Mouse (Mus musculus) hindbrain, embryonic 11.5 days (tissue): ENCODE measurements around the gene Tmem243. TPM values are rescaled to one million over a fixed set of nuclear protein-coding genes. Genes with fewer than 3 reads are reported as not detected.
A peak's percentile ranks its signal among the peaks of the same experiment; 100 is the strongest.

Source experiments
- ATAC-seq: fragments of 200-750 bp; cut with Nextera tagmentation; 2 replicates; pipeline ENCODE4 v1.8.0; 2017; ENCODE audit warnings: mild to moderate bottlenecking, moderate TSS enrichment, moderate library complexity; ENCODE audit not compliant: low FRiP score
- DNase-seq: peaks from one replicate; pipeline ENCODE4 v3.0.0-alpha.2; 2015; ENCODE audit warnings: low spot score
- H3K27ac ChIP-seq: fragments of 300-500 bp; sonication (generic); 2 replicates; pipeline ENCODE4 v1.5.1; 2014; ENCODE audit warnings: mild to moderate bottlenecking, low read depth, low read length
- H3K27me3 ChIP-seq: fragments of 300-500 bp; sonication (generic); 2 replicates; pipeline ENCODE4 v1.6.1; 2014; ENCODE audit warnings: mild to moderate bottlenecking, low read length, moderate library complexity, mixed read lengths; ENCODE audit not compliant: control insufficient read depth, insufficient read depth
- H3K36me3 ChIP-seq: fragments of 300-500 bp; sonication (generic); 2 replicates; pipeline ENCODE4 v1.6.1; 2014; ENCODE audit warnings: mild to moderate bottlenecking, low read length, moderate library complexity, mixed read lengths; ENCODE audit not compliant: control insufficient read depth, insufficient read depth
- H3K4me1 ChIP-seq: fragments of 300-500 bp; sonication (generic); replicated peaks from 2 replicates; pipeline ENCODE4 v1.6.1; 2014; ENCODE audit warnings: low read length, mixed read lengths; ENCODE audit not compliant: control insufficient read depth, insufficient read depth
- H3K4me2 ChIP-seq: fragments of 300-500 bp; sonication (generic); replicated peaks from 2 replicates; pipeline ENCODE4 v1.6.1; 2014; ENCODE audit warnings: mild to moderate bottlenecking, low read depth, low read length
- H3K4me3 ChIP-seq: fragments of 300-500 bp; sonication (generic); 2 replicates; pipeline ENCODE4 v1.5.1; 2014; ENCODE audit warnings: low read depth, low read length
- H3K9ac ChIP-seq: fragments of 300-500 bp; sonication (generic); 2 replicates; pipeline ENCODE4 v1.6.1; 2014; ENCODE audit warnings: low read depth, low read length
- H3K9me3 ChIP-seq: fragments of 300-500 bp; sonication (generic); 2 replicates; pipeline ENCODE4 v1.6.1; 2016; ENCODE audit warnings: low read length; ENCODE audit not compliant: control insufficient read depth
- WGBS: fragments of 180-500 bp; shearing (Covaris S2); extraction: QIAGEN DNeasy Blood & Tissue Kit; methylation state at CpG from one replicate; pipeline ENCODE4 v1.1.7; 2014; 5-methylcytosine and 5-hydroxymethylcytosine counted together
- polyA plus RNA-seq: library from polyadenylated mRNA; unstranded; fragments of >200 nt; fragmentation: Nextera tagmentation; extraction: Ambion mirVana; gene quantifications from 2 replicates; pipeline ENCODE4 v1.2.1, GENCODE M21; 2014

Tmem243 gene
- 21.2 and 23.9 TPM in 2 replicates for polyA plus RNA-seq

DNA sequence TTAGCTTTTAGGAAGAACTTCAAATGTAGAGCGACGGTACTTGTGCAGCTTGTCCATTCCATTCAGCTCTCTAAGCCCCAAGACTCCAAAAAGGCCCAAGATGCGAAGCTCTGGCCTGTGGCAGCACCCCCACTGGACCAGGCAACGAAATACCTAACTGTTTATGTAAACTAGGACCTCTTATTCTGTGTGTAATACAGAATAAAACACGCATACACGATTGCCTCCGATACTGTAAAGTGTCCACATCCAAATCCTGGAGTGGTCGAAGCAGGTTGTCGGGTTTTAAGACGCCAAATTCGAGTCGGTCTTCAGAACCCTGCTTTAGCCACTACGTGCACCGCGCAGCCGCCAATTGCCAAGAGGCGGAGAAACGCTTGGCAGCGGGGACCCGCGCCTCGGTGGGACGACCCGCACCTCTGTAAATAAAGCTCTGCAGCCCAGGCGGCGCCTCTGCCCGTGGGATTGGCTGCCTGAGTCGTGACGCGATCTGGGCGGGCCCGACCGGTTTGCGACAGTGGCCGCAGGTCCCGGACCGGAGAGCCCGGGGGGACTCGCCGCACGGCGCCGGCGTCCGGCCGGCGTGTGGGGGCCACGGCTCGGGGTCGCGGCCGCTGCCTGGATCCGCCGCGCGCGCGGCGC, at the start of gene Tmem243:
Tmem243 (plus strand) TSS at position 462 of the 642 bp plus-strand sequence.
- under 1% methylated on average over 59 of the region's 59 CpGs for WGBS
- ATAC-seq = peak; percentile 99
- H3K27ac ChIP-seq = 0 out of 2 replicates have a peak within 1 kb of the TSS, but pooled peaks have one; percentile 42

DNA sequence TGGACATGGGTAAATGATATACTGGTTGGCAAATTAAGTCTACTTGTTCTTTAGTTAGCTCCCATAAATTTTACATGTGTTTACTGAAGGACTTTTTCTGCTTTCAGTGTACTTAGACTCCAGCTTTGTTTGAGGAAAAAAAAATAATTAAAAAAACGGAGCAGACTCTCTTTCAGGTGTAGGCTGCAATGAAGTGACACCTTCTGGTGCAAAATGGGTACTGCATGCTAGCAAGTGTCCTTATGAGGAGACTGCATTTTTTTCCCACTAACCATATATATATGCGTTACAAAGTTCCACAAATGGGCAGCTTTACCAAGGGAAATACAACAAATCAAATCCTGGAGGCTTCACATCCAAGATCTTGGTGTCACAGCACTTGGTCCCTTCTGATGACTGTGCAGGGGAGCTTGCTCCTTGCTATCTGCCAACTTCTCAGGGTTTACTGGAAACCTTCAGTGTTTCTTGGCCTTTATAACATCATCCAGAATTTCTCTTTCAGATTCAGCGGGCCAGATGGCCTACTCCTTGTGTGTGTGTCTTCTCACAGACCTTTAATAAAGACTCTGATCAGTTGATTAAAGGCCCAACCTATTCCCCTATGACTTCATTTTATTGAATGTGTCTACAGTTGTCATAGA, 44.3 kb upstream of the Tmem243 start:
- H3K9me3 ChIP-seq = no peaks in the 10 kb centered on the region
- no peaks in the 10 kb centered on the region for H3K27me3 ChIP-seq
- no peak overlapping the region for H3K27ac ChIP-seq
- DNase-seq = peak; percentile 66
- no peak overlapping the region for H3K4me3 ChIP-seq
- no peaks in the 10 kb centered on the region for H3K36me3 ChIP-seq
- H3K4me2 ChIP-seq = no peak overlapping the region
- WGBS = 37% methylated on average over 3 of the region's 3 CpGs
- ATAC-seq = peak; percentile 68; the same call in 1 of the 2 replicates
- no peak overlapping the region for H3K9ac ChIP-seq
- no peaks in the 10 kb centered on the region for H3K4me1 ChIP-seq

More for the DNA sequence above, at the start of gene Tmem243:
- no peaks in the 10 kb centered on the region for H3K36me3 ChIP-seq
- H3K4me3 ChIP-seq = peak within 1 kb of the TSS; percentile 87
- DNase-seq = peak; percentile 91
- H3K27me3 ChIP-seq = no peaks in the 10 kb centered on the region; the same call in 1 of the 2 replicates
- H3K9ac ChIP-seq = peak within 1 kb of the TSS; percentile 77
- no peaks in the 10 kb centered on the region for H3K9me3 ChIP-seq
- peak within 1 kb of the TSS; percentile 85 for H3K4me2 ChIP-seq
- H3K4me1 ChIP-seq = peaks cover 4% of the 10 kb centered on the region; the same call in 1 of the 2 replicates

DNA sequence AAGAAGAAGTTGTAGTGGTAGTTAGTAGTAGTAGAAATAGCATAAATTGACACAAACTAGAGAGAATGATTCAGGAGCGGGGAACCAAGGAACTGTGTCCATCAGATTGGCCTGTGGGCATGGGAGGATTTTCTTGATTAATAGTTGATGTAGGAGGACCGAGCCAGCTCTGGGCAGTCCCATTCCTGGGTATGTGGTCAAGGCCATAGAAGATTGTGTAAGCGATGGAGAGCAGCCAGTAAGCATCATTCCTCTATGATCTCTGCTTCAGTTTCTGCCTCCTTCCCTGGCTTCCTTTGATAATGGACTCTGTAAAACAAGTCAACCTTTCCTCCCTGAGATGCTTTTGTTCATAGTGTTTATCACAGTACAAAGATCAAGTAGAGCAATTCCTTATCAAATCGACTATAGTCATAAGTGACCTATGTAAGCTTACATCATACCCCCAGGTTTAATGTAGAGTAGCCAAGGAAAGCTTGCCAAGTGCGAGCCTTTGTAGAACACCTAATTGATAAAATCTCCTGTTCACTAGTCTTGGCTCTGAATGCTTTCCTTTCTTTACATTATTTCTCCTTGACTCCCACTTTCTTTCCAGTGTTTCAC, 43.1 kb upstream of the Tmem243 start:
- H3K9ac ChIP-seq = no peak overlapping the region
- H3K27me3 ChIP-seq = no peaks in the 10 kb centered on the region
- no peaks in the 10 kb centered on the region for H3K4me1 ChIP-seq
- no peak overlapping the region for H3K27ac ChIP-seq
- DNase-seq = no peak
- no peaks in the 10 kb centered on the region for H3K9me3 ChIP-seq
- 94% methylated on average over 5 of the region's 5 CpGs for WGBS
- no peak overlapping the region for H3K4me3 ChIP-seq
- no peak overlapping the region for H3K4me2 ChIP-seq
- ATAC-seq = no peak
- H3K36me3 ChIP-seq = no peaks in the 10 kb centered on the region

DNA sequence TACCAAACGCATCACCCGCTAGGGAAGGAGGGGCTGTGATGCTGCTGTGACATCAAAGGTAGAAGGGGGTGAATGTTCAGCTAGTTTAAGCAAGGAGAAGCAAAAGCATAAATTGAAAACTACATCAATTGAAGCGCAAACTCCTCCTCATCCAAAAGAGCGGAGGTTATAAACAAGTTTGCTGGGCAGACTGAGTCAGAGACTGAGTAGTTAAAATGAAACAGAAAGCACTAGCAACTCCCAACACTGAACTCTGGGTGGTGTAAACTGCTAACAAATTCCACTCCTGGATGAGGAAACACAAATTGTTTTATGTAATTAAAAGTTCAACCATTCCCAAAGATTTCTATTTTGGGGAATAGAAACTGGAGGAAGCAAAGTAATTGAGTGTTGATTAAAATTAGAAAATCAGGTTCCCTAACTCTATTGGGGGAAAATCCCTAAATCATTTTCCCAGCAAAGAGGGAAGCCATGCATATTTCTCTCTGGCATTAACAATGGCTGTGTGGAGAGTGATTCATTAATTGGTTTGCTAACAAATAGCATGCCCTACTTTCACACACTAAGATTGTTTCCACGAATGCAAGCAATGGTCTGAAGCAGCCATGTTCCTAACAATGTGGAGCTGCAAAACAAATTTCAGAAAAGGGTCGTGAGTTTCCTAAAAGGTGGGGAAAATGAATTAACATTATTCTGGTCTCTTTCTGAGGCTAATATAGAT, 41.0 kb upstream of the Tmem243 start:
- Histone ChIP-seq H3K4me3 (no peak overlapping the region), H3K27me3 (no peaks in the 10 kb centered on the region), H3K9me3 (no peaks in the 10 kb centered on the region), H3K9ac (no peak overlapping the region), H3K4me2 (no peak overlapping the region), H3K27ac (no peak overlapping the region), H3K36me3 (no peaks in the 10 kb centered on the region), H3K4me1 (no peaks in the 10 kb centered on the region)
- no peak for DNase-seq
- ATAC-seq = no peak
- 78% methylated on average over 6 of the region's 6 CpGs for WGBS

DNA sequence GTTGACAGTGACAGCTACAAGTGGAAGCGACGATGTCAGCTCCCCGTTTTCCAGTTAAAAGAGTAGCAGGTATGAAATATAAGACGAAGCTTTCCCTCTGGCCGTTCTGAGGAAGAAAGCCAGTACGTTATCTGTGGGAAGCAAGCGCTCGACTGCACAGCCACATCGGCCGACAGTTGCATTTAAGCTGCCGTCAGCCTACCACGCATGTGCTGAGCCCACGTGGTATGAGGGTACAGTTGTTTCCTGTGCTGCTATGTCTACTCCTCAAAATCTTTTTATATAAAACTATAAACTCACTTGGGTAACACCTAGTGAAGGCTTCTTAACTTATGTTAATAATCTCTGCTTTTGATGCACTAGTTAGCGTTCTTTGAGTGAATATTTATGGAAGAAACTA, 40.2 kb upstream of the Tmem243 start:
- Histone ChIP-seq H3K36me3 (no peaks in the 10 kb centered on the region), H3K4me2 (no peak overlapping the region), H3K27ac (no peak overlapping the region), H3K4me3 (no peak overlapping the region), H3K4me1 (no peaks in the 10 kb centered on the region), H3K27me3 (no peaks in the 10 kb centered on the region), H3K9me3 (no peaks in the 10 kb centered on the region), H3K9ac (no peak overlapping the region)
- DNase-seq (no peak), ATAC-seq (no peak)
- whole genome bisulfite sequencing = 92% methylated on average over 14 of the region's 14 CpGs

DNA sequence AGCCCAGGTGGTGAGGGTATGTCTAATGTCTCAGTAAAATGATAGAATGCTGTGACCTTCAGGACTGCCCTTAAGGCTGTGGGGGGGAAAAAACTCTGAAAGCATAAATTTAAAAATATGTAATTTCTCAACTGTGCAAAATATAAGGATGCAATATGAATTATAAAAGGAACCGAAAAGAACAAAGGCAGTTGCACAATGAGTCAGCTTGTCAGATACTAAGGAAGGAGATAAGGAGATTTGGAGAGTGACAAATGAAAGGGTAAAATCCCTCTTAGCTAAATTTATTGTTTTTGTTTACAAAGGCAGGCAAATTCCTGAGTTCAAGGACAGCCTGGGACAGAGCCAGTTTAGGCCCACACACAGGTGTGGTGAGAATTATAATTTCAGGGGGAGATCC, 36.3 kb upstream of the Tmem243 start:
- H3K4me1 ChIP-seq = no peaks in the 10 kb centered on the region
- no peak overlapping the region for H3K4me2 ChIP-seq
- 91% methylated on average over 1 of the region's 1 CpGs for WGBS
- no peaks in the 10 kb centered on the region for H3K9me3 ChIP-seq
- H3K4me3 ChIP-seq = no peak overlapping the region
- no peak overlapping the region for H3K9ac ChIP-seq
- DNase-seq = no peak
- no peaks in the 10 kb centered on the region for H3K36me3 ChIP-seq
- no peaks in the 10 kb centered on the region for H3K27me3 ChIP-seq
- H3K27ac ChIP-seq = no peak overlapping the region
- no peak for ATAC-seq

DNA sequence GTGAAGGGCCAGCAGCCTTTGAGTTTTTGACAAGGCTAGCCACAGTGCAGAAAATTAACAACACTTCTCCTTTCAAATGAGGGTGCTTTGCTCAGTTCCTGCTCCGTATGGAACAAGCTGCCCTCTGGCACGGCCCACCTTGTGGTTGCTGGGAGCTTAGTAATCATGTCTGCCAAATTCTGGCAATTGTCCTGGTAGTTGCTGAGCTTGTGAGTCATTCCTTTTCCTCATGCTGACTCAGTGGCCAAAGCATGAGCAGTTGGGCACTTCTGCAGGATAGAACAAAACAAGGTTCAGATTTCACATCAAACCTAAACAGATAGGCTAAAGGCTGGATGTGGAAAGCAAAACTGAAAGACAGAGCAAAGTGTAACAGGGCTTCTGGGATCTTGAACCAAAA, 31.6 kb upstream of the Tmem243 start:
- H3K4me2 ChIP-seq = no peak overlapping the region
- no peaks in the 10 kb centered on the region for H3K9me3 ChIP-seq
- H3K9ac ChIP-seq = no peak overlapping the region
- H3K4me3 ChIP-seq = no peak overlapping the region
- H3K27ac ChIP-seq = no peak overlapping the region
- DNase-seq (no peak), ATAC-seq (no peak)
- H3K4me1 ChIP-seq = no peaks in the 10 kb centered on the region
- H3K36me3 ChIP-seq = no peaks in the 10 kb centered on the region
- whole genome bisulfite sequencing = 72% methylated on average over 2 of the region's 2 CpGs
- no peaks in the 10 kb centered on the region for H3K27me3 ChIP-seq

DNA sequence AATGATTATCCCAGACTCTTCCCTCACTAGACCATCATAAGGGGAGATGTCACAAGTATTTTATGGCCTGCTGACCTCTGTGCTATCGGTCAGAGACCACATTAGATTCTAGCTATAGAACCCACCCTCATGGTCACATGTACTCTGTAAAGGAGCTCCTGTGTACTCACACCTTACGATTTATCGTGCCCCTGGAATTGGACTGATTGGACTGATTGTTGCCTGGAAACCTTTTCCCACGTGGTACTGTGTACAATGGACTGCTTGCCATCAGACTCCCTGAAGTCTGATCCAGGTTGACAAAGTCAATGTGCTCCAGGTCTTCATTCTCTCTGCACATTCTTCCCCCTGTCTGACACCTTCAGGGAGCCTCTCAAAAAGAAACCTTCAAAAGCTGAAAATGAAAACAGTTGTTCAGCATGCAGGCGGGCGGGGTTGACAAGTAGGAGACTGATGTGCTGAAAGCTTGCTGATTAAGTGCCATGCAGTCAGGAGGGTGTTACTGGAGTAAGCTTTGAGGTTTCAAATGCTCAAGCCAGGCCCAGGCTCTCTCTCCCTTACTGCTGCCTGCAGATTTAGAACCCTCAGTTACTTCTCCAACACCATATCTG, 30.8 kb upstream of the Tmem243 start:
- no peak overlapping the region for H3K27ac ChIP-seq
- H3K4me3 ChIP-seq = no peak overlapping the region
- no peaks in the 10 kb centered on the region for H3K27me3 ChIP-seq
- DNase-seq (no peak), ATAC-seq (no peak)
- H3K9ac ChIP-seq = no peak overlapping the region
- H3K36me3 ChIP-seq = no peaks in the 10 kb centered on the region
- WGBS = 76% methylated on average over 6 of the region's 6 CpGs
- no peaks in the 10 kb centered on the region for H3K9me3 ChIP-seq
- H3K4me2 ChIP-seq = no peak overlapping the region
- no peaks in the 10 kb centered on the region for H3K4me1 ChIP-seq
